Mouse (Mus musculus) E14TG2a.4 (cell line): ENCODE results near the gene Ubash3a.

Experiments used
- H3K27me3 ChIP-seq: 2 replicates; pipeline ENCODE4 v1.6.1; 2014; ENCODE audit warnings: low read length, control low read depth; ENCODE audit not compliant: insufficient read depth
- H3K36me3 ChIP-seq: 2 replicates; pipeline ENCODE4 v1.6.1; 2014; ENCODE audit warnings: low read length, control low read depth; ENCODE audit not compliant: insufficient read depth
- H3K4me1 ChIP-seq: replicated peaks from 2 replicates; pipeline ENCODE4 v1.6.1; 2014; ENCODE audit warnings: low read depth, low read length, control low read depth
- H3K4me3 ChIP-seq: replicated peaks from 2 replicates; pipeline ENCODE4 v1.5.1; 2014; ENCODE audit warnings: mild to moderate bottlenecking, low read length
- H3K9me3 ChIP-seq: 2 replicates; pipeline ENCODE4 v1.6.1; 2014; ENCODE audit warnings: low read length, control low read depth
- CTCF ChIP-seq: conservative IDR thresholded peaks from 2 replicates; pipeline ENCODE4 v1.5.1; 2014; ENCODE audit warnings: low read length
- NANOG ChIP-seq: IDR thresholded peaks from 2 replicates; pipeline ENCODE4 v1.6.1; 2014; ENCODE audit warnings: borderline replicate concordance, low read length, mixed read lengths
- POU5F1 ChIP-seq: IDR thresholded peaks from 2 replicates; pipeline ENCODE4 v1.6.1; 2014; ENCODE audit warnings: low read length, borderline replicate concordance

Ubash3a gene

GRCm38 (mm10) chr17:31281830-31282686, 74.4 kb downstream of the Ubash3a start:
- H3K36me3 ChIP-seq, result no peaks in the 10 kb centered on the region
- H3K4me3 ChIP-seq, result peak overlapping the region; percentile 39
- H3K27me3 ChIP-seq, result no peaks in the 10 kb centered on the region
- TF ChIP-seq NANOG, result no peak
- TF ChIP-seq POU5F1, result no peak
- TF ChIP-seq CTCF, result no peak
- no peaks in the 10 kb centered on the region for H3K9me3 ChIP-seq
- H3K4me1 ChIP-seq, result peaks cover 63% of the 10 kb centered on the region

- no peaks in the 10 kb centered on the region for H3K27me3 ChIP-seq
- H3K9me3 ChIP-seq, result no peaks in the 10 kb centered on the region
- no peak for TF ChIP-seq POU5F1
- TF ChIP-seq CTCF, result no peak
- no peak for TF ChIP-seq NANOG
- H3K4me1 ChIP-seq, result peaks cover 63% of the 10 kb centered on the region
- no peaks in the 10 kb centered on the region for H3K36me3 ChIP-seq
- peak overlapping the region; percentile 39 for H3K4me3 ChIP-seq
Observed at GRCm38 (mm10) chr17:31282687-31283053, 75.0 kb downstream of the Ubash3a start.

- no peak for TF ChIP-seq NANOG
- no peak for TF ChIP-seq POU5F1
- TF ChIP-seq CTCF, result no peak
- H3K9me3 ChIP-seq, result no peaks in the 10 kb centered on the region
- peaks cover 71% of the 10 kb centered on the region for H3K4me1 ChIP-seq
- no peak overlapping the region for H3K4me3 ChIP-seq
- H3K36me3 ChIP-seq, result no peaks in the 10 kb centered on the region
- no peaks in the 10 kb centered on the region for H3K27me3 ChIP-seq
Observed at GRCm38 (mm10) chr17:31285867-31286266, 78.2 kb downstream of the Ubash3a start.

- TF ChIP-seq NANOG, result no peak
- no peak for TF ChIP-seq CTCF
- TF ChIP-seq POU5F1, result no peak
- Histone ChIP-seq H3K4me3 (peak within 1 kb of the TSS; percentile 79), H3K27me3 (no peaks in the 10 kb centered on the region), H3K9me3 (no peaks in the 10 kb centered on the region), H3K4me1 (peaks cover 71% of the 10 kb centered on the region), H3K36me3 (no peaks in the 10 kb centered on the region)
Observed at GRCm38 (mm10) chr17:31286492-31286891, 78.8 kb downstream of the Ubash3a start, which contains the start of gene Slc37a1. TSS of gene Slc37a1 (plus strand) at chr17:31286792.

DNA sequence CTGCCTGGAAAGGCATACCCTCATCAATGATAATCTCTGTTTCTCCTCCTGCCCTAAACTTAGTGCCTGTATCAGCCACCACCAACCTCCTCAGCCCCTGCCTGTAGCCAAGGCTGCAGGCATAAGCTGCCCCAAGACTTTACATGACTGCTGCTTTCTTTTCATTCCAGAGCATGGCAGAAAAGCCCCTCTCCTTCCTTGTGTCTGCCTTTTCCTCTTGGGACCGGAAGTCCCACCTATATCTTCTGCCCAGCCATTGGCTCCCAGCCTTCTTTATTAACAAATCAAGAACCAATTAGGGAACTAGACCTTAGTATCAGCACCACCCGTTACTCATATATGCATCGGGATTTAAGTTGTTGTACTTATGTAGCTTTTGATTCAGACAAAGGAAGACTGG, 79.5 kb downstream of the Ubash3a start:
- Histone ChIP-seq H3K4me3 (peak overlapping the region; percentile 79), H3K9me3 (no peaks in the 10 kb centered on the region), H3K4me1 (peaks cover 69% of the 10 kb centered on the region), H3K36me3 (no peaks in the 10 kb centered on the region), H3K27me3 (no peaks in the 10 kb centered on the region)
- TF ChIP-seq CTCF (no peak), NANOG (no peak), POU5F1 (no peak)

GRCm38 (mm10) chr17:31288999-31289726, 81.5 kb downstream of the Ubash3a start:
- H3K27me3 ChIP-seq, result no peaks in the 10 kb centered on the region
- H3K4me1 ChIP-seq, result peaks cover 57% of the 10 kb centered on the region
- H3K36me3 ChIP-seq, result no peaks in the 10 kb centered on the region
- no peaks in the 10 kb centered on the region for H3K9me3 ChIP-seq
- H3K4me3 ChIP-seq, result peak overlapping the region; percentile 56
- TF ChIP-seq POU5F1 (no peak), NANOG (no peak), CTCF (no peak)

- Histone ChIP-seq H3K27me3 (no peaks in the 10 kb centered on the region), H3K9me3 (no peaks in the 10 kb centered on the region), H3K4me1 (peaks cover 67% of the 10 kb centered on the region), H3K36me3 (no peaks in the 10 kb centered on the region), H3K4me3 (no peak overlapping the region)
- no peak for TF ChIP-seq NANOG
Observed at GRCm38 (mm10) chr17:31290311-31290710, 82.6 kb downstream of the Ubash3a start.

DNA sequence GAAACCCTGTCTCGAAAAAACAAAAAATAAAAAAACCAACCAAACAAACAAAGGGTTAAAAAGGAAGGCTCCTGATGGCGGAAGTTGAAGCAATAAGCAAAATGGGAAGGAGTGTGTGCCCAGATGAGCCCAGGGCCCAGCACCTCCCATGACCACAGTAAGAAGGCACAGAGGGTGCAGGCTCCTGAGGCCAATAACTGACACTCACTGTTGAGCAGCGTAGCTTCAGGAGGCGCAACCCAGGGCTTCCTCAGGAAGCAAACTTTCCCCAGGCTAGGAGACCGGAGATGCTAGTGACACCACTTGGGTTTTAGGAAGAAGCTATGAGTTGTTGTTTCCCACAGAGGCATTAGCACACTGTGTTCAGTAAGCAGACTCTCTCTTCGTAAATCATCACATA, 83.2 kb downstream of the Ubash3a start:
- Histone ChIP-seq H3K4me1 (peaks cover 73% of the 10 kb centered on the region), H3K4me3 (no peak overlapping the region), H3K27me3 (no peaks in the 10 kb centered on the region), H3K36me3 (no peaks in the 10 kb centered on the region), H3K9me3 (no peaks in the 10 kb centered on the region)
- TF ChIP-seq NANOG (no peak), CTCF (no peak), POU5F1 (no peak)
